Mouse (Mus musculus) embryo, embryonic 9.5 days (tissue): Measurements from ENCODE around the gene Pmvk.

ENCODE experiments used
- DNase-seq: peaks from one replicate; pipeline ENCODE4 v3.0.0-alpha.2; 2017; ENCODE audit errors: extremely low spot score

The Pmvk gene

GRCm38 (mm10) chr3:89454401-89455177 is at the start of gene Pmvk:
TSS of gene Pmvk (plus strand) at chr3:89454541.
- DNase-seq = no peak

- DNase-seq = no peak
Observed at GRCm38 (mm10) chr3:89406887-89407286, 47.5 kb upstream of the Pmvk start.

- no peak for DNase-seq
Observed at GRCm38 (mm10) chr3:89408448-89408847, 45.9 kb upstream of the Pmvk start.

GRCm38 (mm10) chr3:89409701-89410100 is 44.6 kb upstream of the Pmvk start:
- DNase-seq = no peak

GRCm38 (mm10) chr3:89410864-89411263 is 43.5 kb upstream of the Pmvk start:
- no peak for DNase-seq

GRCm38 (mm10) chr3:89411490-89412393 is 42.6 kb upstream of the Pmvk start, which contains the start of gene Flad1:
TSS of gene Flad1 (minus strand) at chr3:89411870.
- DNase-seq = peak; percentile 100

GRCm38 (mm10) chr3:89416158-89416557 is 38.2 kb upstream of the Pmvk start:
- no peak for DNase-seq

GRCm38 (mm10) chr3:89417131-89417530 is 37.2 kb upstream of the Pmvk start:
- DNase-seq = no peak

GRCm38 (mm10) chr3:89417840-89418169 is 36.5 kb upstream of the Pmvk start:
- DNase-seq = no peak

- peak; percentile 97 for DNase-seq
Observed at GRCm38 (mm10) chr3:89418170-89418860, 36.0 kb upstream of the Pmvk start, which contains the start of the genes Cks1b and Shc1. TSS of gene Cks1b (minus strand) at chr3:89418383. TSS of gene Shc1 (plus strand) at chr3:89418443.

GRCm38 (mm10) chr3:89418861-89419250 is 35.5 kb upstream of the Pmvk start:
- peak; percentile 88 for DNase-seq

GRCm38 (mm10) chr3:89419571-89419970 is 34.8 kb upstream of the Pmvk start:
- DNase-seq = peak; percentile 54

GRCm38 (mm10) chr3:89419981-89420380 is 34.4 kb upstream of the Pmvk start:
- no peak for DNase-seq

GRCm38 (mm10) chr3:89420421-89420820 is 33.9 kb upstream of the Pmvk start:
- no peak for DNase-seq

- DNase-seq = peak; percentile 80
Observed at GRCm38 (mm10) chr3:89421002-89421774, 33.2 kb upstream of the Pmvk start.

GRCm38 (mm10) chr3:89421810-89422473 is 32.4 kb upstream of the Pmvk start:
- DNase-seq = peak; percentile 34

- no peak for DNase-seq
Observed at GRCm38 (mm10) chr3:89422556-89423205, 31.7 kb upstream of the Pmvk start.

- no peak for DNase-seq
Observed at GRCm38 (mm10) chr3:89424416-89425140, 29.8 kb upstream of the Pmvk start.

GRCm38 (mm10) chr3:89425141-89425525 is 29.2 kb upstream of the Pmvk start:
- no peak for DNase-seq

GRCm38 (mm10) chr3:89425876-89426275 is 28.5 kb upstream of the Pmvk start:
- no peak for DNase-seq
